Mouse (Mus musculus): ENCODE data around the gene Reln.

- TF ChIP-seq POLR2A (IDR thresholded peaks at IDR 0.05; ENCODE audit: borderline replicate concordance, extremely low read depth, low read depth, low read length) = no peak
- no peak for TF ChIP-seq CTCF (IDR thresholded peaks at IDR 0.05; ENCODE audit: insufficient read depth, low read length)
These were observed 202.7 kb downstream of the Reln start for GRCm38 (mm10) chr5:22141821-22142220.
